In genomic region chr15:57340499-57340898, GRCm38 (mm10) we compare ENCODE assay signal across 21 mouse cellular contexts.
DNase-seq lines count a peak whose midpoint lies in the region; ATAC-seq lines count a peak whose summit lies in the region.
"Had no signal": no experiment of that assay in that cellular context is flagged by ENCODE, and none has a peak within 500 bp of the region (broad histone marks: within the 10 kb centered on the region; RNA-seq: fewer than 3 reads in every experiment).

No protein-coding gene starts in this region.

- DNase-seq in forebrain, embryonic 14.5 days (ENCODE audit: low spot score) = peak; percentile 87
- no peak for DNase-seq in forebrain, embryonic 11.5 days (ENCODE audit: low spot score)
- peak; percentile 16 for DNase-seq in left cerebral cortex, postnatal 4 days
- DNase-seq in left cerebral cortex, adult 18-20 months (ENCODE audit: low spot score in 2 of 2) = no peak
- DNase-seq in layer of hippocampus, postnatal 36 days = peak; percentile 7 to 13
- no peak for DNase-seq in frontal cortex, postnatal 14 days (ENCODE audit: low spot score in 2 of 2)
- no peak for DNase-seq in adrenal gland, postnatal 25 days
- DNase-seq: cerebellum, adult 11 months; gastrocnemius, postnatal 14 days; heart, adult 18-20 months; heart, postnatal 4 days; kidney, adult 8-10 months; kidney, postnatal 25 days; liver, embryonic 13.5 days; lung, postnatal 4 days; thymus, postnatal 25 days had no signal

- H3K9ac ChIP-seq in forebrain, embryonic 14.5 days (ENCODE audit: low read length) = no peak overlapping the region
- no peak overlapping the region for H3K9ac ChIP-seq in forebrain, embryonic 11.5 days (ENCODE audit: low read length)
- no peak overlapping the region for H3K9ac ChIP-seq in forebrain, embryonic 16.5 days (replicated peaks; ENCODE audit: low read depth, low read length)
- H3K9ac ChIP-seq: heart, embryonic 15.5 days; limb, embryonic 13.5 days; liver, embryonic 13.5 days; lung, embryonic 15.5 days had no signal

- no peak overlapping the region for H3K4me3 ChIP-seq in forebrain, embryonic 14.5 days (ENCODE audit: low read depth, low read length)
- no peak overlapping the region for H3K4me3 ChIP-seq in forebrain, embryonic 11.5 days (ENCODE audit: low read depth, low read length)
- H3K4me3 ChIP-seq in forebrain, embryonic 16.5 days (replicated peaks; ENCODE audit: low read length) = no peak overlapping the region
- H3K4me3 ChIP-seq: heart, embryonic 15.5 days; limb, embryonic 13.5 days; liver, embryonic 13.5 days; lung, embryonic 15.5 days had no signal

- no peaks in the 10 kb centered on the region for H3K36me3 ChIP-seq in forebrain, embryonic 14.5 days (ENCODE audit: control insufficient read depth, insufficient read depth, low read length)
- no peaks in the 10 kb centered on the region for H3K36me3 ChIP-seq in forebrain, embryonic 11.5 days (ENCODE audit: control insufficient read depth, insufficient read depth, low read length)
- H3K36me3 ChIP-seq in forebrain, embryonic 16.5 days (ENCODE audit: control insufficient read depth, insufficient read depth) = no peaks in the 10 kb centered on the region
- H3K36me3 ChIP-seq: heart, embryonic 15.5 days; limb, embryonic 13.5 days; liver, embryonic 13.5 days; lung, embryonic 15.5 days had no signal

- no peak overlapping the region for H3K4me2 ChIP-seq in forebrain, embryonic 14.5 days (ENCODE audit: low read length)
- H3K4me2 ChIP-seq in forebrain, embryonic 11.5 days (ENCODE audit: low read depth, low read length, severe bottlenecking) = no peak overlapping the region
- H3K4me2 ChIP-seq in forebrain, embryonic 16.5 days (ENCODE audit: low read length) = no peak overlapping the region
- H3K4me2 ChIP-seq: heart, embryonic 15.5 days; limb, embryonic 13.5 days; liver, embryonic 13.5 days; lung, embryonic 15.5 days had no signal

- intact Hi-C loops in left cerebral cortex, postnatal 4 days (cut with DNase I) = no loop called here

- no peak overlapping the region for H3K27ac ChIP-seq in forebrain, embryonic 14.5 days (ENCODE audit: low read depth, low read length)
- H3K27ac ChIP-seq in forebrain, embryonic 11.5 days (ENCODE audit: low read depth, low read length) = no peak overlapping the region
- H3K27ac ChIP-seq in forebrain, embryonic 16.5 days (ENCODE audit: low read length) = no peak overlapping the region
- H3K27ac ChIP-seq: heart, embryonic 15.5 days; limb, embryonic 13.5 days; liver, embryonic 13.5 days; lung, embryonic 15.5 days had no signal

- peak; percentile 87 for ATAC-seq in forebrain, embryonic 14.5 days
- no peak for ATAC-seq in forebrain, embryonic 11.5 days (replicated peaks; ENCODE audit: low FRiP score)
- peak; percentile 91 for ATAC-seq in forebrain, embryonic 16.5 days

- no peaks in the 10 kb centered on the region for H3K4me1 ChIP-seq in forebrain, embryonic 14.5 days (ENCODE audit: control insufficient read depth, insufficient read depth, low read length)
- H3K4me1 ChIP-seq in forebrain, embryonic 11.5 days (replicated peaks; ENCODE audit: control insufficient read depth, insufficient read depth, low read length) = no peaks in the 10 kb centered on the region
- peaks cover 5% of the 10 kb centered on the region; the same call in 1 of the 2 replicates for H3K4me1 ChIP-seq in forebrain, embryonic 16.5 days (replicated peaks; ENCODE audit: control insufficient read depth, insufficient read depth, low read length)
- H3K4me1 ChIP-seq: heart, embryonic 15.5 days; limb, embryonic 13.5 days; liver, embryonic 13.5 days; lung, embryonic 15.5 days had no signal

- WGBS in forebrain, embryonic 14.5 days = 32% methylated on average over 3 of the region's 3 CpGs
- WGBS in forebrain, embryonic 11.5 days = 70% methylated on average over 3 of the region's 3 CpGs
- 27% methylated on average over 3 of the region's 3 CpGs for WGBS in forebrain, embryonic 16.5 days

- no peaks in the 10 kb centered on the region for H3K9me3 ChIP-seq in forebrain, embryonic 14.5 days (replicated peaks; ENCODE audit: control insufficient read depth, low read length)
- H3K9me3 ChIP-seq in forebrain, embryonic 11.5 days (ENCODE audit: control insufficient read depth, low read length) = no peaks in the 10 kb centered on the region
- no peaks in the 10 kb centered on the region for H3K9me3 ChIP-seq in forebrain, embryonic 16.5 days (ENCODE audit: control insufficient read depth, low read length)
- H3K9me3 ChIP-seq: heart, embryonic 15.5 days; limb, embryonic 13.5 days; liver, embryonic 13.5 days; lung, embryonic 15.5 days had no signal

- H3K27me3 ChIP-seq in forebrain, embryonic 14.5 days (replicated peaks; ENCODE audit: control insufficient read depth, insufficient read depth, low read length) = no peaks in the 10 kb centered on the region
- H3K27me3 ChIP-seq in forebrain, embryonic 11.5 days (ENCODE audit: control insufficient read depth, insufficient read depth, low read length) = no peaks in the 10 kb centered on the region
- no peaks in the 10 kb centered on the region for H3K27me3 ChIP-seq in forebrain, embryonic 16.5 days (replicated peaks; ENCODE audit: control insufficient read depth, insufficient read depth, low read length)
- H3K27me3 ChIP-seq: CH12.LX; heart, embryonic 15.5 days; limb, embryonic 13.5 days; liver, embryonic 13.5 days; lung, embryonic 15.5 days had no signal

Comparison
In these comparisons a context has a peak if more than half of its experiments do, and no peak if none do; other contexts are left out.
1. DNase-seq: peak in forebrain, embryonic 14.5 days (single experiment), left cerebral cortex, postnatal 4 days (single experiment) and layer of hippocampus, postnatal 36 days (2 of 2); none in forebrain, embryonic 11.5 days (single experiment), left cerebral cortex, adult 18-20 months (0 of 2), frontal cortex, postnatal 14 days (0 of 2) and adrenal gland, postnatal 25 days (single experiment).